Mouse (Mus musculus): ENCODE data around the gene Slc48a1.

Gene Slc48a1

GRCm38 (mm10) chr15:97778311-97779098, at the start of gene Slc48a1:
Gene Slc48a1 (plus strand): TSS chr15:97778520.
- DNase-seq (ENCODE audit: extremely low spot score, low read depth, low spot score) = no peak

GRCm38 (mm10) chr15:97728804-97729203, 49.5 kb upstream of the Slc48a1 start:
- no peak for DNase-seq (ENCODE audit: extremely low spot score, low read depth, low spot score)

GRCm38 (mm10) chr15:97730365-97730764, 48.0 kb upstream of the Slc48a1 start:
- no peak for DNase-seq (ENCODE audit: extremely low spot score, low read depth, low spot score)

- no peak for DNase-seq (ENCODE audit: extremely low spot score, low read depth, low spot score)
These were observed 47.2 kb upstream of the Slc48a1 start, which contains the start of gene Endou for GRCm38 (mm10) chr15:97731111-97731510. Gene Endou (minus strand): TSS chr15:97731339.

- DNase-seq (ENCODE audit: extremely low spot score, low read depth, low spot score) = no peak
These were observed 46.3 kb upstream of the Slc48a1 start for GRCm38 (mm10) chr15:97731988-97732387.

- no peak for DNase-seq (ENCODE audit: extremely low spot score, low read depth, low spot score)
These were observed 39.4 kb upstream of the Slc48a1 start for GRCm38 (mm10) chr15:97738923-97739322.

GRCm38 (mm10) chr15:97740283-97740732, 38.0 kb upstream of the Slc48a1 start:
- DNase-seq (ENCODE audit: extremely low spot score, low read depth, low spot score) = no peak

GRCm38 (mm10) chr15:97741662-97742061, 36.7 kb upstream of the Slc48a1 start:
- DNase-seq (ENCODE audit: extremely low spot score, low read depth, low spot score) = no peak

- DNase-seq (ENCODE audit: extremely low spot score, low read depth, low spot score) = no peak
These were observed 36.2 kb upstream of the Slc48a1 start for GRCm38 (mm10) chr15:97742074-97742473.

- no peak for DNase-seq (ENCODE audit: extremely low spot score, low read depth, low spot score)
These were observed 35.7 kb upstream of the Slc48a1 start for GRCm38 (mm10) chr15:97742600-97742999.

- no peak for DNase-seq (ENCODE audit: extremely low spot score, low read depth, low spot score)
These were observed 35.1 kb upstream of the Slc48a1 start for GRCm38 (mm10) chr15:97743210-97743609.

- no peak for DNase-seq (ENCODE audit: extremely low spot score, low read depth, low spot score)
These were observed 34.3 kb upstream of the Slc48a1 start for GRCm38 (mm10) chr15:97743961-97744525.

GRCm38 (mm10) chr15:97744930-97745329, 33.4 kb upstream of the Slc48a1 start:
- DNase-seq (ENCODE audit: extremely low spot score, low read depth, low spot score) = no peak

GRCm38 (mm10) chr15:97745331-97745730, 33.0 kb upstream of the Slc48a1 start:
- no peak for DNase-seq (ENCODE audit: extremely low spot score, low read depth, low spot score)

GRCm38 (mm10) chr15:97746278-97746677, 32.0 kb upstream of the Slc48a1 start:
- no peak for DNase-seq (ENCODE audit: extremely low spot score, low read depth, low spot score)

- no peak for DNase-seq (ENCODE audit: extremely low spot score, low read depth, low spot score)
These were observed 31.6 kb upstream of the Slc48a1 start for GRCm38 (mm10) chr15:97746748-97747147.

- DNase-seq (ENCODE audit: extremely low spot score, low read depth, low spot score) = no peak
These were observed 30.8 kb upstream of the Slc48a1 start for GRCm38 (mm10) chr15:97747486-97747885.

GRCm38 (mm10) chr15:97748309-97748708, 30.0 kb upstream of the Slc48a1 start:
- DNase-seq (ENCODE audit: extremely low spot score, low read depth, low spot score) = no peak

GRCm38 (mm10) chr15:97748964-97749363, 29.4 kb upstream of the Slc48a1 start:
- DNase-seq (ENCODE audit: extremely low spot score, low read depth, low spot score) = no peak

- DNase-seq (ENCODE audit: extremely low spot score, low read depth, low spot score) = no peak
These were observed 28.9 kb upstream of the Slc48a1 start for GRCm38 (mm10) chr15:97749397-97749796.

GRCm38 (mm10) chr15:97749841-97750240, 28.5 kb upstream of the Slc48a1 start:
- no peak for DNase-seq (ENCODE audit: extremely low spot score, low read depth, low spot score)

GRCm38 (mm10) chr15:97750697-97751096, 27.6 kb upstream of the Slc48a1 start:
- DNase-seq (ENCODE audit: extremely low spot score, low read depth, low spot score) = no peak

Data from hindlimb bud, embryonic 11.5 days (tissue).